Mouse (Mus musculus): ENCODE results near the gene Gm10226. TPM values are rescaled to one million over a fixed set of nuclear protein-coding genes. Genes with fewer than 3 reads are reported as not detected.

Gene Gm10226
- polyA plus RNA-seq (2012; rRNA removed; ENCODE audit: low replicate concordance), result not detected in 2 replicates

GRCm38 (mm10) chr17:21691560-21691959 lies at the start of gene Gm10226:
Gm10226 (plus strand) TSS chr17:21691860.

GRCm38 (mm10) chr17:21650364-21650907 lies 41.2 kb upstream of the Gm10226 start, which contains the start of gene Zfp983:
Zfp983 (plus strand) TSS chr17:21650624.

GRCm38 (mm10) chr17:21707343-21707996 lies 15.8 kb downstream of the Gm10226 start, which contains the start of gene Zfp760:
Zfp760 (plus strand) TSS chr17:21707741.

GRCm38 (mm10) chr17:21730495-21730894 lies 38.8 kb downstream of the Gm10226 start, which contains the start of gene Zfp229:
Zfp229 (plus strand) TSS chr17:21730795.

Other genes starting within 250 kb of the Gm10226 start
- 0.42 and 0.99 TPM in 2 replicates for gene Zfp51, start 241.5 kb upstream of the Gm10226 start, polyA plus RNA-seq (2012; rRNA removed; ENCODE audit: low replicate concordance)
- 1.5 and 2.2 TPM in 2 replicates for gene Zfp53, start 202.9 kb upstream of the Gm10226 start, polyA plus RNA-seq (2012; rRNA removed; ENCODE audit: low replicate concordance)
- 0.14 and 0.76 TPM in 2 replicates for gene Zfp52, start 156.3 kb upstream of the Gm10226 start, polyA plus RNA-seq (2012; rRNA removed; ENCODE audit: low replicate concordance)
- 0.68 and 2.1 TPM in 2 replicates for gene Zfp948, start 124.9 kb upstream of the Gm10226 start, polyA plus RNA-seq (2012; rRNA removed; ENCODE audit: low replicate concordance)
- 0.50 and 0.95 TPM in 2 replicates for gene Zfp983, start 41.2 kb upstream of the Gm10226 start, polyA plus RNA-seq (2012; rRNA removed; ENCODE audit: low replicate concordance)
- 0.59 and 1.9 TPM in 2 replicates for gene Zfp760, start 15.9 kb downstream of the Gm10226 start, polyA plus RNA-seq (2012; rRNA removed; ENCODE audit: low replicate concordance)
- 1.5 TPM in 2 replicates for gene Zfp229, start 38.9 kb downstream of the Gm10226 start, polyA plus RNA-seq (2012; rRNA removed; ENCODE audit: low replicate concordance)
- gene Zfp820, start 153.9 kb downstream of the Gm10226 start, polyA plus RNA-seq (2012; rRNA removed; ENCODE audit: low replicate concordance), result 0.07 and 0.17 TPM in 2 replicates
- 0.33 and 1.3 TPM in 2 replicates for gene Zfp995, start 218.1 kb downstream of the Gm10226 start, polyA plus RNA-seq (2012; rRNA removed; ENCODE audit: low replicate concordance)

All from mammary gland, adult 2 months (tissue).